Mouse (Mus musculus) brain, adult 2 months (tissue): Measurements from ENCODE around the gene AL732309.1.

ENCODE experiments used
- DNase-seq: peaks from one replicate; pipeline ENCODE4 v3.0.0; 2011; ENCODE audit warnings: low read depth, low spot score

Gene AL732309.1

GRCm38 (mm10) chr2:25246183-25247072 is at the start of gene AL732309.1:
Gene AL732309.1, minus strand, starts transcription at chr2:25246863.
- DNase-seq, result peak; percentile 88

DNA sequence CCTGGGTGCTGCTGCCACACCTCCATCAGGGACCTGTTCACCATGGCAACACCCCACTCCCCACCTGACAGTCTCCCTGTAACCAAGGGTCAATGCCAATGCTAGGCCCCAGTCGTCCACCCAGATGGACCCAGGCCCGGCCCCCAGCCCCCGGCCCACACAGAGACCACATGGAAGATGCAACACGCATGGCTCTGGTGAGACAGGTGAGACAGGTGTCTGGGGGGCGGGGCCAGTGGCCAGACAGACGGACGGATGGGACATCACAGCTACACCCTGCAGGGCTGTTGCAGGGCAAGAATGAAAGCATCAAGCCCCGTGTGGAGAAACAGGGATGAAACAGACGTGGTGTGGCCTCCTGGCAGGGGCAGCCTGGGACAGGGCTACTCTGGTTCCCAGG is 47.0 kb upstream of the AL732309.1 start:
- DNase-seq, result no peak

- DNase-seq, result peak; percentile 80
Observed at GRCm38 (mm10) chr2:25292856-25293255, 46.2 kb upstream of the AL732309.1 start.

DNA sequence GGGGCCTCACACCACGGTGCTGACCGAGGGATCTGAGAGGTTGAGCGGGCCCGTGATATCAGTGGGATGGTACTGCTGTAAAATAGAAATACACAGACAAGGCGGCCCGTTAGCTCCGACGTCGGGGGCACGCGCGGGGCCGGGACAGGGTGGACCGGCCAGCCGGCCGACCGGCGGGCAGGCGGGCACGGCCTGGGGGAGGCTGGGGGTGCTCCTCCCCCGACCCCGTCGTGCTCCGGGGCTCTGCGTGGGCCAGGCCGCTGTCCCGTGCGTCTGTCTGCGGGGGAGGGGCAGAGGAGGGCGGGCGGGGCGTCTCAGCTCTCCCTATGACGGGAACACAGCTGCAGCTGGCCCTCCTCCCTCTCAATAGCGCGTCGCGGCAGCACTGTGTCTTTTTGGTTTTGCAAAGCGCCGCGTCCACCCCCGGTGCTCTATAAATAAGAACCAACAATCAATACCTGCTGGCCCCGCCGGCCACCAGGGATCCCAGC is 45.4 kb upstream of the AL732309.1 start:
- DNase-seq, result peak; percentile 81

DNA sequence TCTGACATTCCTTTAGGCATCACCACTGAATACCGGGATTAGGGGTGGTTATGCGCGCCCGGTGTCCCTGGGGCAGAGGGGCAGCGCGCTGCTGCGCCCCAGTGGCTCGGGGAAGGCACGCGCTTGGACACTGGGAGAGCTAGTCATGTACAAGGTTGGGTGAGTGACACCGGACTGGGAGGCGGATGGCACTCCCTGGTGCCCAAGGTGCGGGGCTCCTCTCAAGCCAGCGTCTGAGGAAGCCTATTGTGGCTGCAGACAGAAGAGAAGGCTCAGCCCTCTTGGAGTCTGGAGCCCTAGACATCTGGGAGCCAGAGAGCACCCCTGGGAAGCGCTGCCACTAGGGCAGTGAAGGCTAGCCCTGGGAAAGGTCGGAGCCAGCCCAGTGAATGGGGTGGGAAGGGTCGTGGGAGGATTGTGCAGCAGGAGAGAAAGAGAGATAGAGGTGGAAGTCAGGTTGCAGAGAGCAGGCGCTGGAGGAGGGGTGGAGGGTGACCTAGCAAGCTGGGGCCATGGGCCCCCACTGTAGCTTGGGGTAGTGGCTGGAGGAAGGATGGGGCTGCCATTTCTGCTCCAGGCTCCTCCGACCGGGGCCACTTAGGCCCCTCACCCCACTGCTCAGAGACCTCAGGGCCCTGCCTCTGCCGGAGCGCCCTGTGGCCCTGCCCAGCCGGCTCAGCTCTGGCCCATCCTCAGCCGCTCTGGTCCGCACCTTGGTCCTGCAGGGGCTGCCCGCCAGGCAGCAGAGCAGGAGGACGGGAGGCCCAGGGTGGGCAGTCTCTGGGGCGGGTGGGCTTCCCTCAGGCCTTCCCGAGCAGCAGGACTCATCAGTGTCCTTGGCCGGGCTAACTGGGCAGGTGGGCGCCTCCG is 44.8 kb upstream of the AL732309.1 start:
- no peak for DNase-seq

- no peak for DNase-seq
Observed at GRCm38 (mm10) chr2:25290816-25291130, 44.1 kb upstream of the AL732309.1 start.

DNA sequence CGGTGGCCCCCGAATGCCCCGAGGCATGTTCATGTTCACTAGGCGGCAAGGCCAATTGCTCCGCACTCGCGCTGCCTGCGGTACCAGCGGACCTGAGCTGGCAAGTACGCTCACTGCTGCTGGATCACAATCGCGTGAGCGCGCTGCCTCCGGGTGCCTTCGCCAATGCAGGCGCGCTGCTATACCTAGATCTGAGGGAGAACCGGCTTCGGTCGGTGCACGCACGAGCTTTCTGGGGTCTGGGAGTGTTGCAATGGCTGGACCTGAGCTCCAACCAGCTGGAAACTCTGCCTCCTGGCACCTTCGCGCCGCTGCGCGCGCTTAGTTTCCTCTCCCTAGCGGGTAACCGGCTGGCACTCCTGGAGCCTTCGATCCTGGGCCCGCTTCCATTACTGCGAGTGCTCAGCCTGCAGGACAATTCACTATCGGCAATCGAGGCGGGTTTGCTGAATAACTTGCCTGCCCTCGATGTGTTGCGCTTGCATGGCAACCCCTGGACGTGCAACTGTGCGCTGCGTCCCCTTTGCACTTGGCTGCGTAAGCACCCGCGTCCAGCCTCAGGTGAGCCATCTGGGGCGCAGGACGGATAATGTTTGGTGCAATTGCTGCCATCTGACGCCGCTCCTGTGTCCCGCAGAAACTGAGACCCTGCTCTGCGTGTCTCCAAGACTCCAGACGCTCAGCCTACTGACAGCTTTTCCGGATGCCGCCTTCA is 43.6 kb upstream of the AL732309.1 start:
- peak; percentile 86 for DNase-seq

- DNase-seq, result peak; percentile 81
Observed at GRCm38 (mm10) chr2:25289651-25290050, 43.0 kb upstream of the AL732309.1 start, which contains the start of gene Lrrc26. Gene Lrrc26, plus strand, starts transcription at chr2:25289915.

GRCm38 (mm10) chr2:25288734-25289345 is 42.2 kb upstream of the AL732309.1 start:
- DNase-seq, result no peak

DNA sequence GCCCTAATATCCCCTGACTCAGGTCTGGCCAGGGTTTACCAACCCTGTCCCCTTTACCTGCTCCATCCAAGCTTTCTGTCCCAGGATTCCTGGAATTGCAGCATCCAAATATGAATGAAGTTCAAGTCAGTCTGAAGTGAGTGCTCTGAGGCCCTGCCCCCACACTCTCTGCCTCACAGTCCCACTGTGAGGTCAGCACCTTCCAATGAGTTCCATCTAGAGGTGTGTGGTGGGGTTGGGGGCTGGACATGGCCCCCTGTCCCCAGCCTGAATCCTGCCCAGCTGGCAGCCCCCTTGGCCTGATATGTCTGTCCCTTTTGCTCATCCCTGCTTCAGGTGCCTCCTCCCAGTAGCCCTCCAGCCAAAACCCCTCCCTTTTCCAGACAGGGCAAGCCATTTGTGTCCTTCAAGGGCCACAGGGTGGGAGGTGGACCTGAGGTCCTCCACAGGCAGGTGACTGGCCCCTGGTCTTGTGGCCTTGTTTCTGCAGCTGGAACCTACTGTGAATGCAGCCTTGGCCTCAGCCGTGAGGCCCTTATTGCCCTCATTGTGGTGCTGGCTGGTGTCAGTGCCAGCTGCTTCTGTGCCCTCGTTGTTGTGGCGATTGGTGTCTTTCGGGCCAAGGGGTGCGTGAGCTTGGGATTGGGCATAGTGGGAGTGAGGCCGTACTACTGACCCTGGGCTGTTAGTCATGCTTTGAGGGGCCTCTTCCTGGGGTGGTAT is 41.4 kb upstream of the AL732309.1 start, which contains the start of gene Tmem210:
Tmem210 (plus strand) TSS at position 219 of the 723 bp plus-strand sequence.
- DNase-seq, result no peak

GRCm38 (mm10) chr2:25286837-25287636 is 40.4 kb upstream of the AL732309.1 start:
- DNase-seq, result no peak

DNA sequence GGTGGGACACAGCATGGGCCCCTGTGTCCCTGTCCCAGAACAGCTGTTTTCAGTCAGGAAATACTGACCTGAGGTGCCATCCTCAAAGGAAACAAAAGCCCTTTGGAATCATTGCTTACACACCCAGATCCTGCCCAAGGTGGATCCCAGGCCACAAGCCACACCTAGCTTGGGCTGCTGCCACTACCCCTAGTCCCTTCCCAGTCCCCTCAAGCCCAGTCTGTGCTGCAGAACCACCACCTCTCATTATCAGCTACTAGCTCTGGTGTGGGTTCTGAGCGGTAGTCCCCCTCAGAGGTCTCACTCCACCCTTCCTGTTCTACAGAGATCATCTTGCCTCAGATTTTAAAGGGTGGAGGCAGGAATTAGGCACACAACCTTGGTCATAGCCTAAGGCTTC is 39.7 kb upstream of the AL732309.1 start:
- no peak for DNase-seq

- no peak for DNase-seq
Observed at GRCm38 (mm10) chr2:25285551-25285950, 38.9 kb upstream of the AL732309.1 start.

DNA sequence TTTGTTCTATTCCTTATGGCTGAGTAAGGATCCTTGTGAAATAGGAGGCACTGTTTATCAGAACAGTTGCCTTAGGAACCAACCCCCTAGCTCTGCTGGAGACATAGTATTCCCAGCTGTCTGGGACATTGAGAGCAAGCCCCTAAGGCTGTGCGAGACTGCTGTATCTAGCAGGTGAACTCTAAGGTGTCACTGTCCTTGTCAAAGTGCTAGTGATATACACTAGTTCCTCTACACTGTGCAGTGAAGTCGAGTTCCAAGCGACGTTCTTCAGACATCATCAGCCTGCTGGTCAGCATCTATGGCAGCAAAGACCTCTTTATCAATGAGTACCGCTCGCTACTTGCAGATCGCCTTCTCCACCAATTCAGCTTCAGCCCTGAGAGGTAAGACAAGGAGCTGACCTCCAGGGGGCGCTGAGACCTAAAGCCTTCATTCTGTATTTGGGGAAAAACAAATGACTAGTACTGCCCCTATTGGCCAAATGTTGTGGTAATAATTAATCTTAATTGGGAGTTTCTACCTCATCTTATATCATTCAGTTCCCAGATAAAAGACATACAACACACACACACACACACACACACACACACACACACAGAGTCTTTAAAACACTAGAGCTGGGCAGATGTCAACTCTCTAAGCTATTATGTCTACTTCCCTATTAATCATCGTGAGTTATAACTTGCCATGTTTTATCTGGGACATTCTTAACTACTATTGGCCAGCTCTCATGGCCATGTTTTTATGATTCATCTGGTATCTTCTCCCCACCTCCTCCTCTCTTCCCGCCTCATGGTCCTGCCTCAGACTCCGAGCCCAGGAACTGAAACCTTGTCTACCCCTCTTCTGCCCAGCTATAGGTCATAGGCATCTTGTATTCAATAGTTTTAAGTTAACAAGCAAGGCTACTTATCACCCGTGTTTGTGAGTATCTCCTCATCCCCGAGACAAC is 32.5 kb upstream of the AL732309.1 start:
- DNase-seq, result peak; percentile 93

DNA sequence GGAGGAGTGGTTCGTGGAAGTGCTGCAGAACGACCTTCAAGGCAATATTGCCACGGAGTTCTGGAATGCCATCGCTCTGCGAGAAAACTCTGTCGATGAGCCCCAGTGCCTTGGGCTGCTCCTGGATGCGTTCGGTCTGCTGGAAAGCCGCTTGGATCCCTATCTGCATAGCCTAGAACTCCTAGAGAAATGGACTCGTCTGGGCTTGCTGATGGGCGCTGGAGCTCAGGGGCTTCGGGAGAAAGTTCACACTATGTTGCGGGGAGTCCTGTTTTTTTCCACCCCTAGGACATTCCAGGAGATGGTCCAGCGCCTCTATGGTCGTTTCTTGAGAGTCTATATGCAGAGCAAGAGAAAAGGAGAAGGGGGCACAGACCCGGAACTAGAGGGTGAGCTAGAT is 26.3 kb upstream of the AL732309.1 start:
- no peak for DNase-seq

DNA sequence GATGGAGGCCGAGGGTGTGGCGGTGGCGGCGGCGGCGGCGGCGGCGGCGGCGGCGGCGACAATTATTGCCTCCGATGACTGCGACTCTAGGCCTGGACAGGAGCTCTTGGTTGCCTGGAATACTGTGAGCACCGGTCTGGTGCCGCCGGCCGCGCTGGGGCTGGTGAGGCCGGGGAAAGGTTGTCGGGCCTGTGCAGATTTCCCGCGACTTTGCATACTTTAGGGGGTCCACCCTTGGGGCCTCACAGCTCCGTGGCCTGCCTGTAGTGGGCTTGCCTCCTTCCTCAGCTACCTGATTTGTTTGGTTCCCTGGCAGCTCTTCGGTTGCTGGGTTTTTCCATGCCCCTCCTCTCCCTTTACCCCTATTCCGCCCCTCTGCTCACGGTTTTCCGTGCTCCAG is 25.9 kb upstream of the AL732309.1 start:
- no peak for DNase-seq

DNA sequence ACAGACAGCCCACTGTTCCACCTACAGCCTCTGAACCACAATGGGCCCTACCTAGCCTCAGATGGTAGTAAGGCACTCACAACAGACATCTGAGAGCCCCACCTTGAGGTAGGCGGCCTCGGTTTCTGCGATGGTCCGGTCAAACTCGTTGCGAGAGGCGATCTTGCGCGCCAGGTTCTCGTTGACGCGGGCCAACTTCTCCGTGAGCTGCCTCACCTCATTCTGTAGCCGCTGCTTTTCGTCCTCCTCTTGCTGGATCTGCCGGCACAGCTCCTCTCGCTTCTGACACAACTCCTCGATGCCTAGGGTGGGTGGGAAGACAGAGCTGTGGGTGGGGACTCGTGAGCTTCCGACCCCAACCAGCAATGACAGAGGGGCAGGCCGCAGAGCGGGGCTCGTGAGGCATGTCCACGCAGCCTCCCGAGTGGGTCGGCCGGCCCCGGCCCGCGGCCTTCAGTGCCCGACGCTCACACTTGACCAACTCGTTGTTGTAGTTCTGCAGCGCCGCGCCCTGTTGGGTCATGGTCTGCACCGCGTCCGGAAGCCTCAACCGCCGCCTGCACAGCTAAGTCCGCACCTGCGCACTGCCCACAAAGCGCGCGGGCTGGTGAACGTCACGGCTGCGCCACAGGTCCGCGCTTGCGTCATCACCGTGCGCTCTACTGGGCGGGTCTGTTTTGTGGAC is 25.3 kb upstream of the AL732309.1 start, which contains the start of the genes Ssna1 and Anapc2:
Ssna1 (minus strand) TSS at position 612 of the 685 bp plus-strand sequence.
Anapc2 (plus strand) TSS at position 652 of the 685 bp plus-strand sequence.
- DNase-seq, result peak; percentile 99
